Mouse (Mus musculus) embryonic facial prominence, embryonic 10.5 days (tissue): ENCODE measurements around the gene Sox9. TPM values are rescaled to one million over a fixed set of nuclear protein-coding genes. Genes with fewer than 3 reads are reported as not detected.

Source experiments
- DNase-seq: peaks from one replicate; pipeline ENCODE4 v3.0.0-alpha.2; 2017; ENCODE audit warnings: low spot score
- H3K27ac ChIP-seq: fragments of 300-500 bp; sonication (generic); replicated peaks from 2 replicates; pipeline ENCODE4 v1.5.1; 2016; ENCODE audit warnings: mild to moderate bottlenecking
- H3K27me3 ChIP-seq: fragments of 300-500 bp; sonication (generic); replicated peaks from 2 replicates; pipeline ENCODE4 v1.6.1; 2016; ENCODE audit warnings: low read depth, mild to moderate bottlenecking; ENCODE audit not compliant: poor library complexity, severe bottlenecking
- H3K36me3 ChIP-seq: fragments of 300-500 bp; sonication (generic); replicated peaks from 2 replicates; pipeline ENCODE4 v1.6.1; 2016; ENCODE audit warnings: mild to moderate bottlenecking, moderate library complexity
- H3K4me1 ChIP-seq: fragments of 300-500 bp; sonication (generic); 2 replicates; pipeline ENCODE4 v1.6.1; 2016
- H3K4me3 ChIP-seq: fragments of 300-500 bp; sonication (generic); 2 replicates; pipeline ENCODE4 v1.5.1; 2016; ENCODE audit warnings: mild to moderate bottlenecking, moderate library complexity
- H3K9me3 ChIP-seq: fragments of 300-500 bp; sonication (generic); 2 replicates; pipeline ENCODE4 v1.6.1; 2016; ENCODE audit warnings: mild to moderate bottlenecking
- WGBS: fragments of 180-500 bp; shearing (Covaris S2); methylation state at CpG from one replicate; pipeline ENCODE4 v1.1.7; 2016; 5-methylcytosine and 5-hydroxymethylcytosine counted together
- polyA plus RNA-seq: library from polyadenylated mRNA; unstranded; fragments of >200 nt; fragmentation: Nextera tagmentation; extraction: Ambion mirVana; gene quantifications from 2 replicates; pipeline ENCODE4 v1.2.1, GENCODE M21; 2016

The Sox9 gene
- polyA plus RNA-seq, 1 experiment from 2014 or later: 112 TPM

DNA sequence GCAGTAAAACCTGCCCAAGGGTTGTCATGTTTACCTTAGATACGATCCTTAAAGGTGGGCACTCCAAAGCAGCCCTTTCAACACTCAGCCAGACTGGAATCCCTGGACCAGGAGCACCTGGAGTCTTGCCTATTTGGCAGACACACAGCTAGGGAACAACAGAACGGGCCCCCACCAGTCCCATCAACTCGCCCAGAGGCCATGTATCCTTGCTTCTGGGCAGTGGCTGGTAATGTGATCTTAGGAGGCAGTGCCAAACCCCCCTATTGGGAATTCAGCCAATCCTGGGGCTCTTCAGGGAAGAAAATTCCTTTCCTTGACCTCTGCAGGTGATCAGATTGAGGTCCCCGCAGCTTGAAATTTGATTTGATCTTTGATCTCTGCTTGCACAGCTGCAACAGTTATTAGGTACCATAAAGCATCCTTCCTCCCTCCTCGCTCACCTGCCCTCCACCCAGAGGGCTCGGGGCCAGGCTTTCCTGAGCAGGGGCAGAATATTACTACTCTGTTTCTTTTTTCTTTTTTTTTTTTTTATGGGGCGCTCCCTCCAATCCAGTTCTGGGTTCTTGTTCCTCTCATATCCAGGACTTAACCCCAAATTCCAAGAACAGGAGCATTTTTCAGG, 53.6 kb downstream of the Sox9 start:
- DNase-seq: peak; percentile 55
- Histone ChIP-seq H3K36me3 (no peaks in the 10 kb centered on the region), H3K27me3 (0 out of 2 replicates have a peak, but pooled peaks cover 3% of the 10 kb centered on the region), H3K27ac (no peak overlapping the region), H3K9me3 (no peaks in the 10 kb centered on the region), H3K4me3 (no peak overlapping the region), H3K4me1 (peaks cover 45% of the 10 kb centered on the region)
- WGBS: 34% methylated on average over 7 of the region's 7 CpGs
